Mouse (Mus musculus) embryonic facial prominence, embryonic 13.5 days (tissue): ENCODE measurements around the gene Dmrtc2. TPM values are rescaled to one million over a fixed set of nuclear protein-coding genes. Genes with fewer than 3 reads are reported as not detected.

Source experiments
- ATAC-seq: fragments of 200-750 bp; cut with Nextera tagmentation; 2 replicates; pipeline ENCODE4 v1.8.0; 2017; ENCODE audit warnings: low read depth; ENCODE audit not compliant: insufficient number of reproducible peaks, insufficient read depth, low FRiP score, low TSS enrichment
- H3K27ac ChIP-seq: fragments of 300-500 bp; sonication (generic); 2 replicates; pipeline ENCODE4 v1.5.1; 2015; ENCODE audit warnings: moderate library complexity, mild to moderate bottlenecking, inconsistent platforms
- H3K27me3 ChIP-seq: fragments of 300-500 bp; sonication (generic); 2 replicates; pipeline ENCODE4 v1.6.1; 2015; ENCODE audit warnings: mild to moderate bottlenecking, inconsistent platforms
- H3K36me3 ChIP-seq: fragments of 300-500 bp; sonication (generic); 2 replicates; pipeline ENCODE4 v1.6.1; 2015; ENCODE audit warnings: mild to moderate bottlenecking, inconsistent platforms
- H3K4me1 ChIP-seq: fragments of 300-500 bp; sonication (generic); 2 replicates; pipeline ENCODE4 v1.6.1; 2015; ENCODE audit warnings: inconsistent platforms
- H3K4me2 ChIP-seq: fragments of 300-500 bp; sonication (generic); 2 replicates; pipeline ENCODE4 v1.6.1; 2015; ENCODE audit warnings: moderate library complexity, mild to moderate bottlenecking, inconsistent platforms
- H3K4me3 ChIP-seq: fragments of 300-500 bp; sonication (generic); 2 replicates; pipeline ENCODE4 v1.5.1; 2015; ENCODE audit warnings: mild to moderate bottlenecking, inconsistent platforms
- H3K9ac ChIP-seq: fragments of 300-500 bp; sonication (generic); 2 replicates; pipeline ENCODE4 v1.6.1; 2015; ENCODE audit warnings: mild to moderate bottlenecking, inconsistent platforms
- H3K9me3 ChIP-seq: fragments of 300-500 bp; sonication (generic); 2 replicates; pipeline ENCODE4 v1.6.1; 2016; ENCODE audit warnings: inconsistent platforms
- whole genome bisulfite sequencing: fragments of 180-500 bp; shearing (Covaris S2); methylation state at CpG from one replicate; pipeline ENCODE4 v1.1.7; 2015; ENCODE audit warnings: mixed read lengths; 5-methylcytosine and 5-hydroxymethylcytosine counted together
- polyA plus RNA-seq: library from polyadenylated mRNA; unstranded; fragments of >200 nt; fragmentation: Nextera tagmentation; extraction: Ambion mirVana; gene quantifications from 2 replicates; pipeline ENCODE4 v1.2.1, GENCODE M21; 2015

Dmrtc2 gene
- polyA plus RNA-seq, 1 experiment from 2014 or later: not detected

- no peak overlapping the region for H3K4me2 ChIP-seq
- peaks cover 5% of the 10 kb centered on the region; the same call in 1 of the 2 replicates for H3K4me1 ChIP-seq
- WGBS: 37% methylated on average over 6 of the region's 6 CpGs
- no peaks in the 10 kb centered on the region for H3K9me3 ChIP-seq
- ATAC-seq: no peak
- H3K27me3 ChIP-seq: no peaks in the 10 kb centered on the region
- H3K9ac ChIP-seq: no peak overlapping the region
- no peak overlapping the region for H3K4me3 ChIP-seq
- H3K36me3 ChIP-seq: no peaks in the 10 kb centered on the region
- no peak overlapping the region for H3K27ac ChIP-seq
These were observed 19.0 kb upstream of the Dmrtc2 start for GRCm38 (mm10) chr7:24850899-24851303.

DNA sequence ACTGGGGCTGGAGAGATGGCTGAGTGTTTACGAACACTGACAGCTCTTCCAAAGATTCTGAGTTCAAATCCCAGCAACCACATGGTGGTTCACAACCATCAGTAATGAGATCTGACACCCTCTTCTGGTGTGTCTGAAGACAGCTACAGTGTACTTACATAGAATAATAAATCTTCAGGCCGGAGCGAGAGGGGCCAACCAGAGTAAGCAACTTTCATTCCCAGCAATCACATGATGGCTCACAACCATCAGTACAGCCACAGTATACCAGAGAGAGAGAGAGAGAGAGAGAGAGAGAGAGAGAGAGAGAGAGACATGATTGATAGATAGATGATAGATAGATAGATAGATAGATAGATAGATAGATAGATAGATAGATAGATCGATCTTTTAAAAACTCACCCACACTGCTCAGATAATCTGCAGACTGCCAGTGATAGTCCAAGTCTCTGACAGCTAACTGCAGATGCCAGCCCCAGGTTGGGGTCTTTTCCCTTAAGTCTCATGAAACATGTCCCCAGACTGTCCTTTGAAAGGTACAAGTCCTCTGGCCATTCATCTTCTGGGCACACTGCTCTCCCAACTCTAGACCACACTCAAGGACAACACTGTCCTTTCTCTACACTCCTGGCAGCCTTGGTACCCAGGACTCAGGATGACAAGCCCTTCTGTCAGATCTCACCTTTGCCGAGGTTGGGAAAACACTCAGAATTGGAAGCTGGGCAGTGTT lies 18.1 kb upstream of the Dmrtc2 start:
- no peak overlapping the region for H3K27ac ChIP-seq
- 80% methylated on average over 5 of the region's 5 CpGs for WGBS

DNA sequence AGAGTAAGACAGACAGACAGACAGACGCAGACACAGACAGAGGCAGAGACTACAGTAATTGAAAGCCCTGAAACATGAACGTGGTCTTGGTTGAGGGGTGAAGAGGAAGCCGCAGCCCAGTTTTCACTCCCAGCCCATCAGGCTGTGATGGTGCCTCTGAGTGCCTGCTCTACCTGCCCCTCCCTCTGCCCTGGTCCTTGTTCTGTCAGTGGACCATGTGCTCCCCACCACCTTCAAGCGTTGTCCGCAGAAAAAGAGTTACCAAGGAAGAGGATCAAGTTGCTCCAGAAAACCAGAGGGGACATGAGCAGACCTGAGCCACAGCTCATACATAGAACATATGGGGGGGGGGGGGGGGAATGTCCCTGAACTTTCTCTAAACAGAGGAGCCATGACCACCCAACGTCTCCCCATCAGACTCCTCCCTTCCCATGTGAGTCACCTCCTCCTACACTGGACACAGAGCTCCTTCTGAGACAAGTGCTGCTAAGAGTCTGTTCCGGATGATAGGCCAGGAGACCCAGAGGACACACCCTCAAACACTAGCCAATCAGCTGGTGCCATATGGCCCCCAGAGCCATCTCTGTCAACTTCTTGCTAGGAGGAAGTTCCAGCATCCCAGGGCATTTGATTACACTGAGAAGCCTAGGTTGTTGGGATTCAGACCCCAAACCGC lies 17.2 kb upstream of the Dmrtc2 start:
- Histone ChIP-seq H3K9me3 (no peaks in the 10 kb centered on the region), H3K4me1 (peaks cover 5% of the 10 kb centered on the region; the same call in 1 of the 2 replicates), H3K4me3 (no peak overlapping the region), H3K27me3 (no peaks in the 10 kb centered on the region), H3K4me2 (no peak overlapping the region), H3K27ac (no peak overlapping the region), H3K36me3 (no peaks in the 10 kb centered on the region), H3K9ac (no peak overlapping the region)
- no peak for ATAC-seq
- WGBS: 79% methylated on average over 8 of the region's 8 CpGs

More for the DNA sequence above, 18.1 kb upstream of the Dmrtc2 start:
- no peak for ATAC-seq
- Histone ChIP-seq H3K4me2 (no peak overlapping the region), H3K36me3 (no peaks in the 10 kb centered on the region), H3K4me1 (peaks cover 5% of the 10 kb centered on the region; the same call in 1 of the 2 replicates), H3K4me3 (no peak overlapping the region), H3K27me3 (no peaks in the 10 kb centered on the region), H3K9me3 (no peaks in the 10 kb centered on the region), H3K9ac (no peak overlapping the region)

- no peak for ATAC-seq
- Histone ChIP-seq H3K4me2 (no peak overlapping the region), H3K9ac (no peak overlapping the region), H3K9me3 (no peaks in the 10 kb centered on the region), H3K27me3 (no peaks in the 10 kb centered on the region), H3K4me3 (no peak overlapping the region), H3K27ac (no peak overlapping the region), H3K4me1 (peaks cover 5% of the 10 kb centered on the region; the same call in 1 of the 2 replicates), H3K36me3 (no peaks in the 10 kb centered on the region)
These were observed 16.7 kb upstream of the Dmrtc2 start for GRCm38 (mm10) chr7:24853233-24853563.

DNA sequence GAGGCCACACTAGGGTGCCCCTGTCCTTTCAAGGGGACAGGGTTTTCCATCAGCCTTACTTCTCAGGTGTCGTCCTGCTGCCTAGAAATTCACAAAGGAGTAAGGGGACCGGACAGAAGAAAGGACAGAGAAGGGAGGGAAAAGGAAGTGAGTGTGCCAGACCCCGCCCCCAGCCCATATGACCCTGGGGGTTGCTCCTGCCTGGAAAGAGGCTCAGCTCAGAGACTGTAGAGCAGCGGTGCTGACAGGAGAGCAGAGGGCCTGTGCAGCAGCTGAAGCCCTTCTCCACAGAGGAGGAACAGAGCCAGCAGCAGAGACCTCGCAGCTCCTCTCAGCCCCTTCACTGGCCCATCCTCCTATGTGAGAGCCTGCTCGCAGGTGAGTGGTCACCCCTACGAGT lies 16.2 kb upstream of the Dmrtc2 start:
- H3K4me3 ChIP-seq: no peak overlapping the region
- ATAC-seq: peak; percentile 32; the same call in 1 of the 2 replicates
- no peak overlapping the region for H3K4me2 ChIP-seq
- H3K27me3 ChIP-seq: no peaks in the 10 kb centered on the region
- peak overlapping the region; percentile 32; the same call in 1 of the 2 replicates for H3K9ac ChIP-seq
- 24% methylated on average over 7 of the region's 7 CpGs for WGBS
- no peak overlapping the region for H3K27ac ChIP-seq
- H3K36me3 ChIP-seq: no peaks in the 10 kb centered on the region
- no peaks in the 10 kb centered on the region for H3K9me3 ChIP-seq
- H3K4me1 ChIP-seq: peaks cover 5% of the 10 kb centered on the region; the same call in 1 of the 2 replicates

DNA sequence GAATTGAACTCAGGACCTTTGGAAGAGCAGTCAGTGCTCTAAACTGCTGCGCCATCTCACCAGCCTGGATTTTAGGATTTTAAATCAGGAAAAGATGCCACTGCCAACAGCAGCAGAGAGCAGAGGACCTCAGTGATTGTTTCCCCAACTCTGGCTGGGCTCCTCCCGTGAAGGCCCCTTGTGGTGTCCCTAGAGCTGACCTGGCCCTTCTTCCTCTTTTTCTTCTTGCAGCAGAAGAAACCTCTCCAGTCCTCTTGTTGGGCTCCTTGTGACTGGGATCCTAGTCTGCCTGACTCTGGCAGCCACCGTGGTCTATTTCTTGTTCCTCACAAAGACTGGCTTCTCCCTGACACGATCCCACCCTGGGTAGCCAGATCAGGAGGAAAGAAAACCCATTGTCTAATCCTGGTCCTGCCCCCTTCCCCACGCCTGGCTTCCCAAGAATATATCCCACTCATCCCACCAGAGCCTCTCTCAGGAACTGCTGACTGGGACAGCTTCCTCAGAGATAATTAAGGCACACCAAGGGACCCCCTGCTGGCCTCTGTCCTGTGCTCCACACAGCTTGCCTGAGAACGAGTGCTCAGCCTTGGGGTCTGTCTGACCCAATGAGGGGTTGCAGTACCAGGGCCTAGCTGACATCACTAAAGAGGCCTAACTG lies 13.3 kb upstream of the Dmrtc2 start:
- Histone ChIP-seq H3K27ac (no peak overlapping the region), H3K9me3 (no peaks in the 10 kb centered on the region), H3K4me3 (no peak overlapping the region), H3K36me3 (no peaks in the 10 kb centered on the region), H3K27me3 (no peaks in the 10 kb centered on the region), H3K9ac (no peak overlapping the region), H3K4me1 (peaks cover 5% of the 10 kb centered on the region; the same call in 1 of the 2 replicates), H3K4me2 (no peak overlapping the region)
- no peak for ATAC-seq
- 36% methylated on average over 6 of the region's 6 CpGs for WGBS

- no peak for ATAC-seq
- Histone ChIP-seq H3K4me2 (no peak overlapping the region), H3K9me3 (no peaks in the 10 kb centered on the region), H3K36me3 (no peaks in the 10 kb centered on the region), H3K27ac (no peak overlapping the region), H3K27me3 (no peaks in the 10 kb centered on the region), H3K4me3 (no peak overlapping the region), H3K9ac (peak overlapping the region; percentile 27; the same call in 1 of the 2 replicates), H3K4me1 (no peaks in the 10 kb centered on the region)
- WGBS: 79% methylated on average over 5 of the region's 5 CpGs
These were observed 10.6 kb upstream of the Dmrtc2 start for GRCm38 (mm10) chr7:24859234-24859633.

DNA sequence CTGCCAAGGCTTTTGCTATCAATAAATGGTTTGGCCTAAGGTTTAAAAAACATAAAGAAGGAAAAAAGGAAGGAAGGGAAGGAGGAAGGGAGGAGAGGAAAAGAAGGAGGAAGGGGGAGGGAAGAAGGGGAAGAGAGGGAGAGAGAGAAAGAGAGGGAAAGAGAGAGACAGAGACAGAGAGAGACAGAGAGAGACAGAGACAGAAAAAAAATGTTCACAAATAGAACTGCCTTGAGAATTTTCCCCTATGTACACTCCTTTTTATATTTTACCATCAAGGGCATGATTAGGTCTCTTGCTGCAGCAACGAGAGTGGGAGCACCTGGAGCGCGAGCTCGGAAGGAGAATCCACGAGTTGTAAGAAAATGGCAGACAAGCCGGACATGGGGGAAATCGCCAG lies 7.9 kb upstream of the Dmrtc2 start, which contains the start of gene Gm9844:
Gene Gm9844, plus strand, starts transcription at position 301 of the 400 bp plus-strand sequence.
- no peak within 1 kb of the TSS for H3K27ac ChIP-seq
- H3K36me3 ChIP-seq: no peaks in the 10 kb centered on the region
- H3K9me3 ChIP-seq: no peaks in the 10 kb centered on the region
- WGBS: 88% methylated on average over 7 of the region's 7 CpGs
- no peaks in the 10 kb centered on the region for H3K4me1 ChIP-seq
- H3K9ac ChIP-seq: no peak within 1 kb of the TSS
- H3K4me3 ChIP-seq: no peak within 1 kb of the TSS
- no peaks in the 10 kb centered on the region for H3K27me3 ChIP-seq
- no peak within 1 kb of the TSS for H3K4me2 ChIP-seq
- no peak for ATAC-seq

GRCm38 (mm10) chr7:24862853-24863252 lies 7.0 kb upstream of the Dmrtc2 start:
- no peak overlapping the region for H3K9ac ChIP-seq
- H3K36me3 ChIP-seq: no peaks in the 10 kb centered on the region
- no peaks in the 10 kb centered on the region for H3K9me3 ChIP-seq
- no peaks in the 10 kb centered on the region for H3K27me3 ChIP-seq
- no peak overlapping the region for H3K27ac ChIP-seq
- H3K4me2 ChIP-seq: no peak overlapping the region
- H3K4me3 ChIP-seq: no peak overlapping the region
- 86% methylated on average over 4 of the region's 4 CpGs for WGBS
- ATAC-seq: no peak
- H3K4me1 ChIP-seq: no peaks in the 10 kb centered on the region

GRCm38 (mm10) chr7:24864156-24864555 lies 5.7 kb upstream of the Dmrtc2 start:
- WGBS: 25% methylated on average over 6 of the region's 6 CpGs
- H3K4me2 ChIP-seq: no peak overlapping the region
- H3K9me3 ChIP-seq: no peaks in the 10 kb centered on the region
- H3K36me3 ChIP-seq: no peaks in the 10 kb centered on the region
- H3K27me3 ChIP-seq: no peaks in the 10 kb centered on the region
- no peak overlapping the region for H3K27ac ChIP-seq
- H3K9ac ChIP-seq: no peak overlapping the region
- no peak overlapping the region for H3K4me3 ChIP-seq
- ATAC-seq: no peak
- no peaks in the 10 kb centered on the region for H3K4me1 ChIP-seq

DNA sequence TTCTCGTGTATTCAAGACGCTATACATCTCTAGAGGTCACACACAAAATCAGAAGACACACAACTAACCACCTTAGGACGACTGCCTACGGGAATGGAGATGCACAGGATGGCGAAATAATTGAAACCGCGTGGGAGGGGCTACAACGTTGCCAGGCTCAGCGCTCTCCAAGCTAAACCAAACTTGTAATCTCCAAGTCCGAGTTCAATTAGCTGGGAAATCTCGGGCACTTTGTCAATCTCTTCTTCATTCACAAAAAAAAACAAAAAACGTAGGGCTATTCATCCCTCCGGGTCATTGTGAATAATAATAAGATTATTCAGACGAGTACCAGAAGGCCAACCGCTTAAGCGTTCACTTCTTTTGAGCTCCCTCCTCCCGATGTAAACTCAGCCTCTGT lies 777 bp upstream of the Dmrtc2 start:
- Histone ChIP-seq H3K9ac (no peak overlapping the region), H3K27ac (no peak overlapping the region), H3K36me3 (no peaks in the 10 kb centered on the region), H3K9me3 (no peaks in the 10 kb centered on the region), H3K4me1 (no peaks in the 10 kb centered on the region), H3K27me3 (0 out of 2 replicates have a peak, but pooled peaks cover 4% of the 10 kb centered on the region), H3K4me2 (no peak overlapping the region), H3K4me3 (no peak overlapping the region)
- ATAC-seq: no peak
- 66% methylated on average over 17 of the region's 17 CpGs for WGBS
